In the genomic region with DNA sequence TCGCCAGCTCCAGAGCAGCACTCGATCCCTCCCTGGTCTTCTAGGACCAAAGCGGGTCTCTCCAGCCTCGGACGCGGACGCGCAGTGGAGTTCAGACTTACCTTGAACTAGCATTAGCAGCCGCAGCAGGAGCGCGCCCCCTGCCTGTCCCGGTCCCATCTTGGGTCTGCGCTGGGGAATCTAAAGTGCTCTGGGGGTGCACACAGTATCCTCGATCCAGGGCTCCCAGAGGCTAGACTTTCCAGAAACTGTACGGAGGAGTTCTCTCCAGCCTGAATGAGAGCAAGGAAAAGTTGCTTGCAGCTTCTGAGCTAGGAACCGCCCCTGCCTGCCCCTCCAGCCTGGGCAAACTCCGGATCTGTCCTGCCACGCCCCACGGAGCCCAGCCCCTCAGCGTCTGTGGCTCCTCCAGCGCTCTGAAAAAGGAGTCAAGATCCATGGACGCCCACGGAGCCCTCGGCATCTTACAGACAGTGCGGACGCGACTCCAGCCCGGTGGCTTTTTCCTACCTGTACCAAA, we compare ENCODE assay signal across 8 mouse cellular contexts. TPM values are rescaled to one million over a fixed set of nuclear protein-coding genes. Genes with fewer than 3 reads are reported as not detected.
DNase-seq lines count a peak whose midpoint lies in the region; ATAC-seq and TF ChIP-seq lines count a peak whose summit lies in the region.

Itga2 (minus strand) TSS at position 326 of the 520 bp plus-strand sequence.

- TF ChIP-seq CTCF in kidney, adult 2 months (conservative IDR thresholded peaks at IDR 0.05; ENCODE audit: insufficient read depth, insufficient read length, low read depth, low read length) = peak; percentile 50

- H3K36me3 ChIP-seq in embryonic facial prominence, embryonic 13.5 days = no peaks in the 10 kb centered on the region
- no peaks in the 10 kb centered on the region for H3K36me3 ChIP-seq in kidney, adult 2 months (ENCODE audit: control insufficient read depth, insufficient read depth, low read length)
- no peaks in the 10 kb centered on the region for H3K36me3 ChIP-seq in liver, embryonic 12.5 days

- H3K27ac ChIP-seq in embryonic facial prominence, embryonic 13.5 days = 0 out of 2 replicates have a peak within 1 kb of the TSS, but pooled peaks have one; percentile 48
- no peak within 1 kb of the TSS for H3K27ac ChIP-seq in kidney, adult 2 months (ENCODE audit: insufficient read depth, low read depth, low read length)
- H3K27ac ChIP-seq in liver, embryonic 12.5 days = no peak within 1 kb of the TSS

- peaks cover 25% of the 10 kb centered on the region; the same call in 1 of the 2 replicates for H3K27me3 ChIP-seq in embryonic facial prominence, embryonic 13.5 days
- no peaks in the 10 kb centered on the region for H3K27me3 ChIP-seq in kidney, adult 2 months (replicated peaks; ENCODE audit: control insufficient read depth, insufficient read depth, low read length)
- peaks cover 16% of the 10 kb centered on the region; the same call in 1 of the 2 replicates for H3K27me3 ChIP-seq in liver, embryonic 12.5 days (replicated peaks)

- H3K9me3 ChIP-seq in embryonic facial prominence, embryonic 13.5 days = no peaks in the 10 kb centered on the region
- H3K9me3 ChIP-seq in liver, embryonic 12.5 days (replicated peaks) = no peaks in the 10 kb centered on the region

- DNase-seq in cerebellum, postnatal 10 days = peak; percentile 37 to 60
- no peak for DNase-seq in cerebellum, adult 11-12 months
- DNase-seq in heart, adult 9 months (ENCODE audit: low spot score in 2 of 2) = peak; percentile 47 to 56
- peak; percentile 52 for DNase-seq in kidney, adult 2 months
- peak; percentile 47 to 70 for DNase-seq in spleen, postnatal 4 days (ENCODE audit: low spot score in 2 of 2)

- 2% methylated on average over 28 of the region's 28 CpGs for whole genome bisulfite sequencing in embryonic facial prominence, embryonic 13.5 days
- under 1% methylated on average over 28 of the region's 28 CpGs for WGBS in kidney, adult 2 months
- 3% methylated on average over 26 of the region's 28 CpGs for WGBS in liver, embryonic 12.5 days (ENCODE audit: insufficient replicate concordance)

- peak within 1 kb of the TSS; percentile 52 for H3K4me3 ChIP-seq in embryonic facial prominence, embryonic 13.5 days
- peak within 1 kb of the TSS; percentile 41 for H3K4me3 ChIP-seq in kidney, adult 2 months (ENCODE audit: insufficient read depth, low read depth, low read length)
- H3K4me3 ChIP-seq in liver, embryonic 12.5 days = peak within 1 kb of the TSS; percentile 49

- peak within 1 kb of the TSS; percentile 64 for H3K9ac ChIP-seq in embryonic facial prominence, embryonic 13.5 days
- H3K9ac ChIP-seq in liver, embryonic 12.5 days = no peak within 1 kb of the TSS; the same call in 1 of the 2 replicates

- H3K4me1 ChIP-seq in embryonic facial prominence, embryonic 13.5 days = peaks cover 16% of the 10 kb centered on the region
- H3K4me1 ChIP-seq in kidney, adult 2 months (ENCODE audit: control insufficient read depth, insufficient read depth, low read length) = no peaks in the 10 kb centered on the region
- H3K4me1 ChIP-seq in liver, embryonic 12.5 days = 0 out of 2 replicates have a peak, but pooled peaks cover 8% of the 10 kb centered on the region

- H3K4me2 ChIP-seq in embryonic facial prominence, embryonic 13.5 days = peak within 1 kb of the TSS; percentile 88
- peak within 1 kb of the TSS; percentile 62 for H3K4me2 ChIP-seq in liver, embryonic 12.5 days

- peak; percentile 78 for ATAC-seq in embryonic facial prominence, embryonic 13.5 days (ENCODE audit: insufficient number of reproducible peaks, insufficient read depth, low FRiP score, low TSS enrichment, low read depth)
- ATAC-seq in liver, embryonic 12.5 days = peak; percentile 75
- ATAC-seq in monocyte, adult 5-6 weeks (replicated peaks; ENCODE audit: insufficient number of reproducible peaks, low FRiP score, low TSS enrichment, poor library complexity, severe bottlenecking) = peak; percentile 53; the same call in 1 of the 2 replicates

- TF ChIP-seq POLR2A in kidney, adult 2 months (IDR thresholded peaks at IDR 0.05; ENCODE audit: low read depth, low read length) = no peak

RNA-seq across cellular contexts. Expression of gene Itga2, which starts in this region (rescaled TPM):
- polyA plus RNA-seq in embryonic facial prominence, embryonic 13.5 days (2015; fragmentation: Nextera tagmentation; extraction: Ambion mirVana) = 2.5 and 3.0 TPM in 2 replicates
- 0.30 and 0.58 TPM in 2 replicates for polyA plus RNA-seq in kidney, adult 2 months (2012; rRNA removed)
- polyA plus RNA-seq in liver, embryonic 12.5 days (2016; fragmentation: Nextera tagmentation; extraction: Ambion mirVana) = 0.96 and 2.2 TPM in 2 replicates
- total RNA-seq in monocyte, adult 5-6 weeks (2017) = 29.4 to 103 TPM (median 30.9 TPM) in 3 replicates

Comparison
In these comparisons a context has a peak if more than half of its experiments do, and no peak if none do; other contexts are left out.
1. Peak in DNase-seq and H3K4me3 ChIP-seq in kidney, adult 2 months; RNA of the gene not detected or under 1 TPM.